Mouse (Mus musculus): ENCODE measurements around the gene Foxj3. TPM values are rescaled to one million over a fixed set of nuclear protein-coding genes. Genes with fewer than 3 reads are reported as not detected.

Foxj3 gene
- polyA plus RNA-seq, 1 experiment from 2014 or later: 25.7 TPM

GRCm38 (mm10) chr4:119592479-119592878 is 55.7 kb downstream of the Foxj3 start:
- H3K9me3 ChIP-seq (ENCODE audit: control insufficient read depth, low read length): no peaks in the 10 kb centered on the region
- no peak for ATAC-seq
- no peaks in the 10 kb centered on the region for H3K27me3 ChIP-seq (replicated peaks; ENCODE audit: control insufficient read depth, insufficient read depth, low read length)
- 65% methylated on average over 3 of the region's 3 CpGs for WGBS
- H3K4me3 ChIP-seq (ENCODE audit: low read length): no peak overlapping the region
- H3K36me3 ChIP-seq (ENCODE audit: control insufficient read depth, insufficient read depth, low read length): peaks cover 3% of the 10 kb centered on the region; the same call in 1 of the 2 replicates
- no peaks in the 10 kb centered on the region for H3K4me1 ChIP-seq (ENCODE audit: control insufficient read depth, insufficient read depth, low read depth, low read length)
- H3K27ac ChIP-seq (ENCODE audit: low read depth, low read length): no peak overlapping the region
- H3K4me2 ChIP-seq (ENCODE audit: low read length): no peak overlapping the region
- no peak overlapping the region for H3K9ac ChIP-seq (ENCODE audit: low read depth, low read length)

- Histone ChIP-seq H3K9ac (ENCODE audit: low read depth, low read length) (no peak overlapping the region), H3K27me3 (replicated peaks; ENCODE audit: control insufficient read depth, insufficient read depth, low read length) (no peaks in the 10 kb centered on the region), H3K4me1 (ENCODE audit: control insufficient read depth, insufficient read depth, low read depth, low read length) (no peaks in the 10 kb centered on the region), H3K9me3 (ENCODE audit: control insufficient read depth, low read length) (no peaks in the 10 kb centered on the region), H3K27ac (ENCODE audit: low read depth, low read length) (no peak overlapping the region), H3K36me3 (ENCODE audit: control insufficient read depth, insufficient read depth, low read length) (no peaks in the 10 kb centered on the region), H3K4me3 (ENCODE audit: low read length) (no peak overlapping the region), H3K4me2 (ENCODE audit: low read length) (no peak overlapping the region)
- 99% methylated on average over 14 of the region's 14 CpGs for WGBS
- no peak for ATAC-seq
These were observed 57.5 kb downstream of the Foxj3 start for GRCm38 (mm10) chr4:119594331-119594730.

GRCm38 (mm10) chr4:119599605-119600004 is 62.8 kb downstream of the Foxj3 start:
- H3K4me3 ChIP-seq (ENCODE audit: low read length): no peak overlapping the region
- H3K27me3 ChIP-seq (replicated peaks; ENCODE audit: control insufficient read depth, insufficient read depth, low read length): no peaks in the 10 kb centered on the region
- no peaks in the 10 kb centered on the region for H3K36me3 ChIP-seq (ENCODE audit: control insufficient read depth, insufficient read depth, low read length)
- no peak for ATAC-seq
- no peak overlapping the region for H3K9ac ChIP-seq (ENCODE audit: low read depth, low read length)
- H3K4me1 ChIP-seq (ENCODE audit: control insufficient read depth, insufficient read depth, low read depth, low read length): no peaks in the 10 kb centered on the region
- H3K27ac ChIP-seq (ENCODE audit: low read depth, low read length): no peak overlapping the region
- H3K9me3 ChIP-seq (ENCODE audit: control insufficient read depth, low read length): no peaks in the 10 kb centered on the region
- WGBS: 70% methylated on average over 1 of the region's 1 CpGs
- no peak overlapping the region for H3K4me2 ChIP-seq (ENCODE audit: low read length)

- ATAC-seq: no peak
- no peak overlapping the region for H3K4me3 ChIP-seq (ENCODE audit: low read length)
- 86% methylated on average over 1 of the region's 1 CpGs for WGBS
These were observed 72.7 kb downstream of the Foxj3 start for GRCm38 (mm10) chr4:119609488-119609887.

GRCm38 (mm10) chr4:119614078-119614477 is 77.3 kb downstream of the Foxj3 start:
- H3K27me3 ChIP-seq (replicated peaks; ENCODE audit: control insufficient read depth, insufficient read depth, low read length): no peaks in the 10 kb centered on the region
- no peaks in the 10 kb centered on the region for H3K9me3 ChIP-seq (ENCODE audit: control insufficient read depth, low read length)
- H3K4me1 ChIP-seq (ENCODE audit: control insufficient read depth, insufficient read depth, low read depth, low read length): peaks cover 5% of the 10 kb centered on the region; the same call in 1 of the 2 replicates
- no peak overlapping the region for H3K27ac ChIP-seq (ENCODE audit: low read depth, low read length)
- H3K9ac ChIP-seq (ENCODE audit: low read depth, low read length): no peak overlapping the region
- WGBS: 63% methylated on average over 1 of the region's 1 CpGs
- H3K4me3 ChIP-seq (ENCODE audit: low read length): no peak overlapping the region
- H3K4me2 ChIP-seq (ENCODE audit: low read length): no peak overlapping the region
- ATAC-seq: peak; percentile 54; the same call in 1 of the 2 replicates
- H3K36me3 ChIP-seq (ENCODE audit: control insufficient read depth, insufficient read depth, low read length): no peaks in the 10 kb centered on the region

More at GRCm38 (mm10) chr4:119609488-119609887, 72.7 kb downstream of the Foxj3 start:
- Histone ChIP-seq H3K27ac (ENCODE audit: low read depth, low read length) (no peak overlapping the region), H3K36me3 (ENCODE audit: control insufficient read depth, insufficient read depth, low read length) (no peaks in the 10 kb centered on the region; the same call in 1 of the 2 replicates), H3K4me1 (ENCODE audit: control insufficient read depth, insufficient read depth, low read depth, low read length) (peaks cover 5% of the 10 kb centered on the region; the same call in 1 of the 2 replicates), H3K4me2 (ENCODE audit: low read length) (no peak overlapping the region), H3K27me3 (replicated peaks; ENCODE audit: control insufficient read depth, insufficient read depth, low read length) (no peaks in the 10 kb centered on the region), H3K9me3 (ENCODE audit: control insufficient read depth, low read length) (no peaks in the 10 kb centered on the region), H3K9ac (ENCODE audit: low read depth, low read length) (no peak overlapping the region)

- H3K4me1 ChIP-seq (ENCODE audit: control insufficient read depth, insufficient read depth, low read depth, low read length): peaks cover 5% of the 10 kb centered on the region; the same call in 1 of the 2 replicates
- H3K27ac ChIP-seq (ENCODE audit: low read depth, low read length): no peak overlapping the region
- H3K9me3 ChIP-seq (ENCODE audit: control insufficient read depth, low read length): no peaks in the 10 kb centered on the region
- no peak overlapping the region for H3K4me2 ChIP-seq (ENCODE audit: low read length)
- ATAC-seq: no peak
- H3K9ac ChIP-seq (ENCODE audit: low read depth, low read length): no peak overlapping the region
- no peaks in the 10 kb centered on the region for H3K27me3 ChIP-seq (replicated peaks; ENCODE audit: control insufficient read depth, insufficient read depth, low read length)
- H3K4me3 ChIP-seq (ENCODE audit: low read length): no peak overlapping the region
- H3K36me3 ChIP-seq (ENCODE audit: control insufficient read depth, insufficient read depth, low read length): peaks cover under 1% of the 10 kb centered on the region
- 81% methylated on average over 4 of the region's 4 CpGs for WGBS
These were observed 77.9 kb downstream of the Foxj3 start for GRCm38 (mm10) chr4:119614724-119615123.

GRCm38 (mm10) chr4:119626081-119626645 is 89.4 kb downstream of the Foxj3 start:
- Histone ChIP-seq H3K27ac (ENCODE audit: low read depth, low read length) (no peak overlapping the region), H3K9ac (ENCODE audit: low read depth, low read length) (no peak overlapping the region), H3K27me3 (replicated peaks; ENCODE audit: control insufficient read depth, insufficient read depth, low read length) (no peaks in the 10 kb centered on the region), H3K9me3 (ENCODE audit: control insufficient read depth, low read length) (no peaks in the 10 kb centered on the region), H3K4me1 (ENCODE audit: control insufficient read depth, insufficient read depth, low read depth, low read length) (peaks cover under 1% of the 10 kb centered on the region; the same call in 1 of the 2 replicates), H3K4me3 (ENCODE audit: low read length) (no peak overlapping the region), H3K4me2 (ENCODE audit: low read length) (no peak overlapping the region), H3K36me3 (ENCODE audit: control insufficient read depth, insufficient read depth, low read length) (peaks cover 15% of the 10 kb centered on the region; the same call in 1 of the 2 replicates)
- no peak for ATAC-seq
- 65% methylated on average over 7 of the region's 7 CpGs for WGBS

GRCm38 (mm10) chr4:119626876-119627275 is 90.1 kb downstream of the Foxj3 start:
- H3K4me1 ChIP-seq (ENCODE audit: control insufficient read depth, insufficient read depth, low read depth, low read length): peaks cover 5% of the 10 kb centered on the region; the same call in 1 of the 2 replicates
- no peaks in the 10 kb centered on the region for H3K9me3 ChIP-seq (ENCODE audit: control insufficient read depth, low read length)
- H3K9ac ChIP-seq (ENCODE audit: low read depth, low read length): no peak overlapping the region
- ATAC-seq: no peak
- H3K36me3 ChIP-seq (ENCODE audit: control insufficient read depth, insufficient read depth, low read length): peaks cover 12% of the 10 kb centered on the region; the same call in 1 of the 2 replicates
- H3K4me3 ChIP-seq (ENCODE audit: low read length): no peak overlapping the region
- no peak overlapping the region for H3K4me2 ChIP-seq (ENCODE audit: low read length)
- 91% methylated on average over 3 of the region's 3 CpGs for whole genome bisulfite sequencing
- H3K27ac ChIP-seq (ENCODE audit: low read depth, low read length): no peak overlapping the region
- H3K27me3 ChIP-seq (replicated peaks; ENCODE audit: control insufficient read depth, insufficient read depth, low read length): no peaks in the 10 kb centered on the region

GRCm38 (mm10) chr4:119627317-119627716 is 90.5 kb downstream of the Foxj3 start:
- H3K9me3 ChIP-seq (ENCODE audit: control insufficient read depth, low read length): no peaks in the 10 kb centered on the region
- peaks cover 5% of the 10 kb centered on the region; the same call in 1 of the 2 replicates for H3K4me1 ChIP-seq (ENCODE audit: control insufficient read depth, insufficient read depth, low read depth, low read length)
- H3K4me3 ChIP-seq (ENCODE audit: low read length): no peak overlapping the region
- no peaks in the 10 kb centered on the region for H3K27me3 ChIP-seq (replicated peaks; ENCODE audit: control insufficient read depth, insufficient read depth, low read length)
- no peak overlapping the region for H3K9ac ChIP-seq (ENCODE audit: low read depth, low read length)
- no peak overlapping the region for H3K4me2 ChIP-seq (ENCODE audit: low read length)
- peaks cover 12% of the 10 kb centered on the region; the same call in 1 of the 2 replicates for H3K36me3 ChIP-seq (ENCODE audit: control insufficient read depth, insufficient read depth, low read length)
- WGBS: 72% methylated on average over 4 of the region's 4 CpGs
- H3K27ac ChIP-seq (ENCODE audit: low read depth, low read length): no peak overlapping the region
- ATAC-seq: no peak

Data from hindbrain, embryonic 16.5 days (tissue).